Mouse (Mus musculus) MEL (cell line): ENCODE measurements around the gene Cfap54. TPM values are rescaled to one million over a fixed set of nuclear protein-coding genes. Genes with fewer than 3 reads are reported as not detected.

Source experiments
- DNase-seq: peaks from one replicate; pipeline ENCODE4 v3.0.0; 2011; ENCODE audit warnings: low read depth, low spot score
- H3K27ac ChIP-seq: 2 replicates; pipeline ENCODE4 v1.5.1; 2012; ENCODE audit warnings: low read depth, mild to moderate bottlenecking, control low read depth, low read length, moderate library complexity; ENCODE audit not compliant: control insufficient read depth
- H3K27me3 ChIP-seq, 2 experiments: fragments of 150-350 bp in 1 of 2; sonication (generic) in 1 of 2; 2 replicates each; pipeline ENCODE4 v1.6.1; 2012; ENCODE audit warnings: low read length in 2 of 2, mild to moderate bottlenecking in 2 of 2, improper control_type of control experiment in 1 of 2, moderate library complexity in 1 of 2; ENCODE audit not compliant: insufficient read depth in 2 of 2, control insufficient read depth in 1 of 2
- H3K36me3 ChIP-seq, 2 experiments: 2 replicates each; pipeline ENCODE4 v1.6.1; 2012 to 2014; ENCODE audit warnings: low read length in 2 of 2, improper control_type of control experiment in 1 of 2, inconsistent platforms in 1 of 2, mild to moderate bottlenecking in 1 of 2; ENCODE audit not compliant: insufficient read depth in 2 of 2, control insufficient read depth in 1 of 2
- H3K4me1 ChIP-seq, 2 experiments: fragments of 150-350 bp in 1 of 2; sonication (generic) in 1 of 2; 2 replicates each; pipeline ENCODE4 v1.6.1; 2012; ENCODE audit warnings: low read length in 2 of 2, improper control_type of control experiment in 1 of 2, mild to moderate bottlenecking in 1 of 2; ENCODE audit not compliant: insufficient read depth in 2 of 2, control insufficient read depth in 1 of 2
- H3K4me3 ChIP-seq, 2 experiments: fragments of 150-350 bp in 1 of 2; sonication (generic) in 1 of 2; 2 replicates each; pipeline ENCODE4 v1.5.1; 2012; ENCODE audit warnings: low read depth in 2 of 2, low read length in 2 of 2, mild to moderate bottlenecking in 2 of 2, moderate library complexity in 2 of 2, control low read depth in 1 of 2, improper control_type of control experiment in 1 of 2; ENCODE audit not compliant: control insufficient read depth in 1 of 2, insufficient read depth in 1 of 2
- H3K79me2 ChIP-seq: 2 replicates; pipeline ENCODE4 v1.6.1; 2012; ENCODE audit warnings: mild to moderate bottlenecking, low read length, moderate library complexity; ENCODE audit not compliant: control insufficient read depth, poor library complexity, insufficient read depth
- H3K9ac ChIP-seq: 2 replicates; pipeline ENCODE4 v1.6.1; 2012; ENCODE audit warnings: low read depth, mild to moderate bottlenecking, control low read depth, low read length, moderate library complexity; ENCODE audit not compliant: control insufficient read depth, poor library complexity, severe bottlenecking
- H3K9me3 ChIP-seq: fragments of 150-350 bp; sonication (generic); replicated peaks from 2 replicates; pipeline ENCODE4 v1.6.1; 2012; ENCODE audit warnings: mild to moderate bottlenecking, low read length, improper control_type of control experiment, moderate library complexity; ENCODE audit not compliant: insufficient read depth
- BHLHE40 ChIP-seq: IDR thresholded peaks from 2 replicates; pipeline ENCODE4 v1.6.1; 2012; ENCODE audit warnings: low read depth, mild to moderate bottlenecking, inconsistent platforms, low read length, improper control_type of control experiment, borderline replicate concordance
- CHD1 ChIP-seq: IDR thresholded peaks from 2 replicates; pipeline ENCODE4 v1.6.1; 2012; ENCODE audit warnings: low read depth, mild to moderate bottlenecking, inconsistent platforms, low read length, improper control_type of control experiment
- CTCF ChIP-seq, 3 experiments: IDR thresholded peaks in 2 of 3; conservative IDR thresholded peaks in 1 of 3; 2 replicates each; pipeline ENCODE4 v1.5.1; 2011 to 2012; ENCODE audit warnings: low read length in 3 of 3, low read depth in 2 of 3, mild to moderate bottlenecking in 2 of 3, improper control_type of control experiment in 1 of 3, inconsistent platforms in 1 of 3, mixed read lengths in 1 of 3, moderate library complexity in 1 of 3; ENCODE audit not compliant: control insufficient read depth in 1 of 3, insufficient read depth in 1 of 3, poor library complexity in 1 of 3, severe bottlenecking in 1 of 3
- E2F4 ChIP-seq: IDR thresholded peaks from 2 replicates; pipeline ENCODE4 v1.6.1; 2011; ENCODE audit warnings: low read depth, low read length, improper control_type of control experiment, borderline replicate concordance
- ELF1 ChIP-seq: IDR thresholded peaks from 2 replicates; pipeline ENCODE4 v1.6.1; 2014; ENCODE audit warnings: low read depth, mild to moderate bottlenecking, inconsistent platforms, low read length, improper control_type of control experiment, moderate library complexity
- GABPA ChIP-seq: IDR thresholded peaks from 2 replicates; pipeline ENCODE4 v1.6.1; 2012; ENCODE audit warnings: low read depth, mild to moderate bottlenecking, inconsistent platforms, low read length, improper control_type of control experiment, moderate library complexity
- HCFC1 ChIP-seq: IDR thresholded peaks from 2 replicates; pipeline ENCODE4 v1.6.1; 2012; ENCODE audit warnings: low read depth, mild to moderate bottlenecking, inconsistent platforms, low read length, improper control_type of control experiment, moderate library complexity
- KAT2A ChIP-seq: conservative IDR thresholded peaks from 2 replicates; pipeline ENCODE4 v1.6.1; 2012; ENCODE audit warnings: low read depth, low read length, improper control_type of control experiment, inconsistent platforms
- MAX ChIP-seq: IDR thresholded peaks from 2 replicates; pipeline ENCODE4 v1.6.1; 2011; ENCODE audit warnings: low read length, improper control_type of control experiment
- MAZ ChIP-seq: IDR thresholded peaks from 2 replicates; pipeline ENCODE4 v1.6.1; 2012; ENCODE audit warnings: low read depth, mild to moderate bottlenecking, inconsistent platforms, low read length, improper control_type of control experiment
- MEF2A ChIP-seq: IDR thresholded peaks from 2 replicates; pipeline ENCODE4 v1.6.1; 2014; ENCODE audit warnings: low read depth, mild to moderate bottlenecking, inconsistent platforms, low read length, improper control_type of control experiment; ENCODE audit not compliant: poor library complexity, insufficient replicate concordance, severe bottlenecking; ENCODE audit errors: extremely low read depth
- MYB ChIP-seq: IDR thresholded peaks from 2 replicates; pipeline ENCODE4 v1.6.1; 2011; ENCODE audit warnings: mild to moderate bottlenecking, low read depth, low read length, improper control_type of control experiment
- NELFE ChIP-seq: IDR thresholded peaks from 2 replicates; pipeline ENCODE4 v1.6.1; 2011; ENCODE audit warnings: low read depth, low read length, improper control_type of control experiment
- POLR2A ChIP-seq, 2 experiments: IDR thresholded peaks; 2 replicates each; pipeline ENCODE4 v1.6.1; 2011 to 2012; ENCODE audit warnings: low read length in 2 of 2, mild to moderate bottlenecking in 2 of 2, control low read depth in 1 of 2, improper control_type of control experiment in 1 of 2, low read depth in 1 of 2, moderate library complexity in 1 of 2; ENCODE audit not compliant: control insufficient read depth in 1 of 2, insufficient read depth in 1 of 2, poor library complexity in 1 of 2
- POLR2AphosphoS2 ChIP-seq: IDR thresholded peaks from 2 replicates; pipeline ENCODE4 v1.6.1; 2011; ENCODE audit warnings: low read length, improper control_type of control experiment
- SIN3A ChIP-seq: IDR thresholded peaks from 2 replicates; pipeline ENCODE4 v1.6.1; 2012; ENCODE audit warnings: low read length, improper control_type of control experiment, inconsistent platforms
- SMC3 ChIP-seq: IDR thresholded peaks from 2 replicates; pipeline ENCODE4 v1.6.1; 2011; ENCODE audit warnings: low read depth, low read length, improper control_type of control experiment
- TAL1 ChIP-seq: IDR thresholded peaks from 2 replicates; pipeline ENCODE4 v1.6.1; 2012; ENCODE audit warnings: mild to moderate bottlenecking, inconsistent platforms, low read length, moderate library complexity, mixed read lengths
- TBP ChIP-seq: IDR thresholded peaks from 2 replicates; pipeline ENCODE4 v1.8.0; 2011; ENCODE audit warnings: low read depth, low read length, improper control_type of control experiment
- TCF12 ChIP-seq: IDR thresholded peaks from 2 replicates; pipeline ENCODE4 v1.6.1; 2014; ENCODE audit warnings: low read depth, mild to moderate bottlenecking, inconsistent platforms, low read length, improper control_type of control experiment, moderate library complexity
- UBTF ChIP-seq: IDR thresholded peaks from 2 replicates; pipeline ENCODE4 v1.6.1; 2012; ENCODE audit warnings: low read depth, mild to moderate bottlenecking, inconsistent platforms, low read length, improper control_type of control experiment, moderate library complexity, borderline replicate concordance; ENCODE audit not compliant: insufficient read depth
- USF1 ChIP-seq: IDR thresholded peaks from 2 replicates; pipeline ENCODE4 v1.6.1; 2014; ENCODE audit warnings: low read depth, mild to moderate bottlenecking, inconsistent platforms, low read length, improper control_type of control experiment, moderate library complexity
- ZKSCAN1 ChIP-seq: IDR thresholded peaks from 2 replicates; pipeline ENCODE4 v1.6.1; 2012; ENCODE audit warnings: low read depth, mild to moderate bottlenecking, inconsistent platforms, low read length, improper control_type of control experiment, moderate library complexity
- polyA plus RNA-seq, 2 experiments: library from polyadenylated mRNA; stranded (reverse) in 1 of 2; unstranded in 1 of 2; fragments of >175 nt in 1 of 2; fragments of >200 nt in 1 of 2; gene quantifications; 2 replicates each; pipeline versions ENCODE4 v1.2.1 to v1.2.4; 2012; ENCODE audit warnings: low replicate concordance in 2 of 2, low read depth in 1 of 2; ENCODE audit not compliant: insufficient read length in 2 of 2, insufficient read depth in 1 of 2, missing spikeins in 1 of 2
- total RNA-seq: library from RNA; depleted of rRNA; stranded (reverse); fragments of 300-350 nt; gene quantifications from 2 replicates; pipeline ENCODE4 v1.2.3, GENCODE M21; 2012

The Cfap54 gene
- total and polyA plus RNA-seq, 3 experiments: 2.0 to 2.7 TPM; not detected in 1

GRCm38 (mm10) chr10:93128566-93128965 is 47.1 kb upstream of the Cfap54 start:
- Histone ChIP-seq H3K4me1 (peaks cover 4 to 22% of the 10 kb centered on the region in 2 experiments), H3K9ac (no peak overlapping the region), H3K4me3 (no peak overlapping the region), H3K9me3 (no peaks in the 10 kb centered on the region), H3K79me2 (no peaks in the 10 kb centered on the region), H3K27me3 (no peaks in the 10 kb centered on the region), H3K36me3 (peaks cover 1 to 26% of the 10 kb centered on the region in 2 experiments), H3K27ac (no peak overlapping the region)
- TF ChIP-seq TCF12 (no peak), TBP (no peak), E2F4 (no peak), MYB (no peak), POLR2AphosphoS2 (no peak), ZKSCAN1 (no peak), POLR2A (IDR thresholded peaks at IDR 0.05; ENCODE audit: control insufficient read depth in 1 of 2, insufficient read depth in 1 of 2, low read depth in 1 of 2, low read length in 2 of 2, poor library complexity in 1 of 2) (no peak), NELFE (no peak), MAZ (no peak)
- no peak for DNase-seq

DNA sequence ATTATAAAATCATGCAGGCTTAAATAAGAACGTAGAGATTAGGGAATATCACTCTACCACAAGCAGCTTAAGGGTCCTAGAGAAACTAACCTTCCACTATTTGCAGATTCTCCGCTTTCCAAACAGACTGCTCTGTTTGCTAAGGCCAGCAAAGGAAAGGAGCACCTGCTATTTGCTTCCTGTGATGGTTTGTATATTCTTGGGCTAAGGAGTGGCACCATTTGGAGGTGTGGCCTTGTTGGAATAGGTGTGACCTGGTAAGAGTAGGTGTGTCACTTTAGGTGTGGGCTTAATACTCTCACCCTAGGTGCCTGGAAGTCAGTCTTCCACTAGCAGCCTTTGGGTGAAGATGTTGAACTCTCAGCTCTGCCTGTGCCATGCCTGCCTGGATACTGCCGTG is 44.6 kb upstream of the Cfap54 start:
- H3K9ac ChIP-seq: no peak overlapping the region
- TF ChIP-seq CTCF (IDR thresholded peaks at IDR 0.05 in 2 of 3, conservative IDR thresholded peaks at IDR 0.05 in 1 of 3; ENCODE audit: control insufficient read depth in 1 of 3, insufficient read depth in 1 of 3, low read depth in 2 of 3, low read length in 3 of 3, poor library complexity in 1 of 3, severe bottlenecking in 1 of 3): no peak
- TF ChIP-seq TAL1: no peak
- no peak for TF ChIP-seq GABPA
- TF ChIP-seq CHD1: no peak
- no peak for TF ChIP-seq MAX
- TF ChIP-seq, all 39 proteins: peak for 0
- no peak for DNase-seq
- Histone ChIP-seq H3K79me2 (no peaks in the 10 kb centered on the region), H3K36me3 (peaks cover 0 to 41% of the 10 kb centered on the region in 2 experiments; a peak in 3 of 4 replicates), H3K27me3 (no peaks in the 10 kb centered on the region), H3K4me3 (no peak overlapping the region), H3K9me3 (no peaks in the 10 kb centered on the region), H3K27ac (peak overlapping the region; percentile 23; the same call in 1 of the 2 replicates), H3K4me1 (peaks cover 12 to 40% of the 10 kb centered on the region in 2 experiments)

DNA sequence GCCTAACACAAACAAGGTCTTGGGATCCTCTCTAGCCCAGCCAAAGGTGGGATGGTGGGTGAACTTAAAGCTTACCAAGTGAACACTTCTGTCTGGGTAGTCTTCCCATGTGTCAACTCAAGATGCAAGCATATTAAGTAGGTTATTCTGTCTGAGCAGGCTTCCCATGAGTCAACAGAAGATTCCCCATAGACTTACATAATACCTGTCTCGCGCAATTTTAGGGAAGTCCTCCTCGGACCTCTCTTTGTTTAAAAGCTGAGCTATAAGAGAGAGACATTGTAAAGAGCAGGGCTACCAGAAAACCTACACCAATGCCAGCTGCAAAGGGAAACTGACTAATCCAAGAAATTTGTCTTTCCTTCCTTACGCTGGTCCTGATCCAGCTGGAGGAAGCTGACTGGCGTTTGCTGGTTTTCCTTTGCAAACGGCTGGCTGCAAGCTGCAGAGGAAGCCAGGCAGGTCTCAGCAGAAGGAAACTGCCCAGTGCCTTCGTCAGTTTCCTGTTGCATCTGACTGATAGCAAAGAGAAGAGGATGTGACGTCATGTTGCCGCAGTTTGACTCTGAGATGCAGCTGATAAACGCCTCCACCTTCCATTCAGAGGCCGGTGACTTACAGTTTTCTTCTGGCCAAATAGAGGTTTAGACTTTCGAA is 42.7 kb upstream of the Cfap54 start:
- H3K79me2 ChIP-seq: no peaks in the 10 kb centered on the region
- H3K27ac ChIP-seq: peak overlapping the region; percentile 91
- DNase-seq: peak; percentile 95
- peak overlapping the region; percentile 49 for H3K9ac ChIP-seq
- no peaks in the 10 kb centered on the region for H3K9me3 ChIP-seq
- H3K4me1 ChIP-seq: peaks cover 24 to 53% of the 10 kb centered on the region in 2 experiments
- no peaks in the 10 kb centered on the region for H3K27me3 ChIP-seq
- H3K4me3 ChIP-seq: peak overlapping the region; percentile 32 to 41
- peaks cover 0 to 59% of the 10 kb centered on the region in 2 experiments; a peak in 3 of 4 replicates for H3K36me3 ChIP-seq
- TF ChIP-seq BHLHE40: no peak
- TF ChIP-seq MEF2A: no peak
- 0 out of 2 replicates have a peak, but pooled peaks have one; percentile 47 for TF ChIP-seq SIN3A
- TF ChIP-seq UBTF: no peak
- no peak for TF ChIP-seq CHD1
- no peak for TF ChIP-seq SMC3
- no peak for TF ChIP-seq KAT2A
- TF ChIP-seq NELFE: peak; percentile 45; the same call in 1 of the 2 replicates
- no peak; the same call in 1 of the 2 replicates for TF ChIP-seq GABPA
- no peak for TF ChIP-seq MAX
- TF ChIP-seq POLR2A (IDR thresholded peaks at IDR 0.05; ENCODE audit: control insufficient read depth in 1 of 2, insufficient read depth in 1 of 2, low read depth in 1 of 2, low read length in 2 of 2, poor library complexity in 1 of 2): peak in 1 of 2 experiments; percentile 78; a peak in 2 of 4 replicates
- peak; percentile 78 for TF ChIP-seq TAL1
- TF ChIP-seq TBP: peak; percentile 90
- no peak for TF ChIP-seq ZKSCAN1
- no peak for TF ChIP-seq ELF1
- TF ChIP-seq HCFC1: peak; percentile 71
- TF ChIP-seq E2F4: no peak
- TF ChIP-seq USF1: no peak
- no peak for TF ChIP-seq MAZ
